Mouse (Mus musculus): ENCODE results near the gene Abcf1. TPM values are rescaled to one million over a fixed set of nuclear protein-coding genes. Genes with fewer than 3 reads are reported as not detected.
A peak's percentile ranks its signal among the peaks of the same experiment; 100 is the strongest.

Gene Abcf1
- polyA plus RNA-seq, 1 experiment from 2014 or later, result 73.9 TPM

MicroRNA genes within 50 kb of the gene (microRNA counts, 519-probe panel; counts per million panel counts)
- microRNA mmu-miR-1894-3p, result not detected
- 1,875 counts per million, percentile 22 among the panel's probes with 10 or more counts for microRNA mmu-miR-1894-5p
- 2,002 counts per million, percentile 28 among the panel's probes with 10 or more counts for microRNA mmu-miR-877

Small RNA genes within 50 kb of the gene (microRNA-seq; reads per million reads assigned to microRNA genes)
- gene Mir1894 (not detected), gene Mir877 (86.2 reads per million, percentile 47 among the genes with 10 or more reads in this experiment)

Other genes starting within 250 kb of the Abcf1 start
- gene Ier3, start 148.1 kb downstream of the Abcf1 start, polyA plus RNA-seq (2015; fragmentation: Nextera tagmentation; extraction: Ambion mirVana), result 14.5 and 17.2 TPM in 2 replicates
- 131 and 150 TPM in 2 replicates for gene Flot1, start 146.5 kb downstream of the Abcf1 start, polyA plus RNA-seq (2015; fragmentation: Nextera tagmentation; extraction: Ambion mirVana)
- gene Tubb5, start 131.5 kb downstream of the Abcf1 start, polyA plus RNA-seq (2015; fragmentation: Nextera tagmentation; extraction: Ambion mirVana), result 1,705 and 1,762 TPM in 2 replicates
- gene Mdc1, start 128.2 kb downstream of the Abcf1 start, polyA plus RNA-seq (2015; fragmentation: Nextera tagmentation; extraction: Ambion mirVana), result 9.3 and 11.2 TPM in 2 replicates
- 20.8 and 22.3 TPM in 2 replicates for gene Nrm, start 108.4 kb downstream of the Abcf1 start, polyA plus RNA-seq (2015; fragmentation: Nextera tagmentation; extraction: Ambion mirVana)
- 18.9 and 24.4 TPM in 2 replicates for gene Ppp1r18, start 104.2 kb downstream of the Abcf1 start, polyA plus RNA-seq (2015; fragmentation: Nextera tagmentation; extraction: Ambion mirVana)
- gene Dhx16, start 89.9 kb downstream of the Abcf1 start, polyA plus RNA-seq (2015; fragmentation: Nextera tagmentation; extraction: Ambion mirVana), result 25.0 and 33.3 TPM in 2 replicates
- 67.4 and 77.4 TPM in 2 replicates for gene 2310061I04Rik, start 72.3 kb downstream of the Abcf1 start, polyA plus RNA-seq (2015; fragmentation: Nextera tagmentation; extraction: Ambion mirVana)
- 287 and 393 TPM in 2 replicates for gene Atat1, start 59.7 kb downstream of the Abcf1 start, polyA plus RNA-seq (2015; fragmentation: Nextera tagmentation; extraction: Ambion mirVana)
- 59.6 and 67.4 TPM in 2 replicates for gene Mrps18b, start 53.4 kb downstream of the Abcf1 start, polyA plus RNA-seq (2015; fragmentation: Nextera tagmentation; extraction: Ambion mirVana)
- gene Ppp1r10, start 53.3 kb downstream of the Abcf1 start, polyA plus RNA-seq (2015; fragmentation: Nextera tagmentation; extraction: Ambion mirVana), result 32.7 and 40.2 TPM in 2 replicates
- 74.1 and 75.1 TPM in 2 replicates for gene Gnl1, start 10.1 kb upstream of the Abcf1 start, polyA plus RNA-seq (2015; fragmentation: Nextera tagmentation; extraction: Ambion mirVana)
- gene Prr3, start 10.5 kb upstream of the Abcf1 start, polyA plus RNA-seq (2015; fragmentation: Nextera tagmentation; extraction: Ambion mirVana), result 93.3 and 93.7 TPM in 2 replicates
- 9.6 and 10.3 TPM in 2 replicates for gene H2-T24, start 50.8 kb upstream of the Abcf1 start, polyA plus RNA-seq (2015; fragmentation: Nextera tagmentation; extraction: Ambion mirVana)
- 5.0 and 5.1 TPM in 2 replicates for gene H2-T23, start 63.1 kb upstream of the Abcf1 start, polyA plus RNA-seq (2015; fragmentation: Nextera tagmentation; extraction: Ambion mirVana)
- 8.2 and 9.2 TPM in 2 replicates for gene H2-T22, start 73.0 kb upstream of the Abcf1 start, polyA plus RNA-seq (2015; fragmentation: Nextera tagmentation; extraction: Ambion mirVana)
- not detected in 2 replicates for gene Gm6034, start 73.2 kb upstream of the Abcf1 start, polyA plus RNA-seq (2015; fragmentation: Nextera tagmentation; extraction: Ambion mirVana)
- not detected in 2 replicates for gene Gm11127, start 88.6 kb upstream of the Abcf1 start, polyA plus RNA-seq (2015; fragmentation: Nextera tagmentation; extraction: Ambion mirVana)
- not detected in 2 replicates for gene Gm19684, start 151.9 kb upstream of the Abcf1 start, polyA plus RNA-seq (2015; fragmentation: Nextera tagmentation; extraction: Ambion mirVana)
- gene Gm7030, start 159.7 kb upstream of the Abcf1 start, polyA plus RNA-seq (2015; fragmentation: Nextera tagmentation; extraction: Ambion mirVana), result not detected in 2 replicates
- gene Gm8909, start 198.8 kb upstream of the Abcf1 start, polyA plus RNA-seq (2015; fragmentation: Nextera tagmentation; extraction: Ambion mirVana), result not detected in 2 replicates
- not detected in 2 replicates for gene H2-T3, start 220.5 kb upstream of the Abcf1 start, polyA plus RNA-seq (2015; fragmentation: Nextera tagmentation; extraction: Ambion mirVana)